Mouse (Mus musculus): Measurements from ENCODE around the gene Slc4a1ap.
"Not testable (repeated sequence)": the region's sequence is repeated elsewhere in the genome, so short reads cannot be mapped to it uniquely, and the experiment has no call there.

Slc4a1ap gene

GRCm38 (mm10) chr5:31526354-31527116, at the start of gene Slc4a1ap:
TSS of gene Slc4a1ap (plus strand) at chr5:31526995.
- peak; percentile 86 for DNase-seq (ENCODE audit: low spot score)

- DNase-seq (ENCODE audit: low spot score): no peak
Measured at GRCm38 (mm10) chr5:31480536-31480935, 46.3 kb upstream of the Slc4a1ap start.

GRCm38 (mm10) chr5:31485440-31485839, 41.4 kb upstream of the Slc4a1ap start, which contains the start of gene 4930548H24Rik:
TSS of gene 4930548H24Rik (plus strand) at chr5:31485740.
- DNase-seq (ENCODE audit: low spot score): no peak

GRCm38 (mm10) chr5:31487889-31488288, 38.9 kb upstream of the Slc4a1ap start:
- no peak for DNase-seq (ENCODE audit: low spot score)

GRCm38 (mm10) chr5:31489116-31489769, 37.6 kb upstream of the Slc4a1ap start:
- no peak for DNase-seq (ENCODE audit: low spot score)

GRCm38 (mm10) chr5:31492031-31492430, 34.8 kb upstream of the Slc4a1ap start:
- no peak for DNase-seq (ENCODE audit: low spot score)

GRCm38 (mm10) chr5:31494513-31495297, 32.1 kb upstream of the Slc4a1ap start, which contains the start of gene Gpn1:
TSS of gene Gpn1 (plus strand) at chr5:31494741.
- peak; percentile 97 for DNase-seq (ENCODE audit: low spot score)

GRCm38 (mm10) chr5:31504843-31505242, 22.0 kb upstream of the Slc4a1ap start:
- DNase-seq (ENCODE audit: low spot score): no peak

GRCm38 (mm10) chr5:31512481-31512880, 14.3 kb upstream of the Slc4a1ap start:
- no peak for DNase-seq (ENCODE audit: low spot score)

GRCm38 (mm10) chr5:31520556-31520955, 6.2 kb upstream of the Slc4a1ap start:
- DNase-seq (ENCODE audit: low spot score): no peak

- DNase-seq (ENCODE audit: low spot score): no peak
Measured at GRCm38 (mm10) chr5:31527117-31527680, 404 bp downstream of the Slc4a1ap start.

- DNase-seq (ENCODE audit: low spot score): not testable (repeated sequence)
Measured at GRCm38 (mm10) chr5:31527707-31528106, 912 bp downstream of the Slc4a1ap start, which contains the start of gene Supt7l. TSS of gene Supt7l (minus strand) at chr5:31527807.

- DNase-seq (ENCODE audit: low spot score): no peak
Measured at GRCm38 (mm10) chr5:31528560-31528959, 1.8 kb downstream of the Slc4a1ap start.

GRCm38 (mm10) chr5:31535228-31535627, 8.4 kb downstream of the Slc4a1ap start:
- no peak for DNase-seq (ENCODE audit: low spot score)

- no peak for DNase-seq (ENCODE audit: low spot score)
Measured at GRCm38 (mm10) chr5:31559401-31559800, 32.6 kb downstream of the Slc4a1ap start.

- DNase-seq (ENCODE audit: low spot score): no peak
Measured at GRCm38 (mm10) chr5:31560352-31560751, 33.6 kb downstream of the Slc4a1ap start.

GRCm38 (mm10) chr5:31562036-31562666, 35.4 kb downstream of the Slc4a1ap start:
- DNase-seq (ENCODE audit: low spot score): no peak

GRCm38 (mm10) chr5:31563496-31563895, 36.7 kb downstream of the Slc4a1ap start:
- peak; percentile 93 for DNase-seq (ENCODE audit: low spot score)

- no peak for DNase-seq (ENCODE audit: low spot score)
Measured at GRCm38 (mm10) chr5:31563905-31564304, 37.1 kb downstream of the Slc4a1ap start.

GRCm38 (mm10) chr5:31564976-31565375, 38.2 kb downstream of the Slc4a1ap start:
- no peak for DNase-seq (ENCODE audit: low spot score)

GRCm38 (mm10) chr5:31566026-31566425, 39.2 kb downstream of the Slc4a1ap start:
- DNase-seq (ENCODE audit: low spot score): no peak

- DNase-seq (ENCODE audit: low spot score): no peak
Measured at GRCm38 (mm10) chr5:31566457-31566856, 39.7 kb downstream of the Slc4a1ap start.

All from embryo, embryonic 10 days (tissue).